Mouse (Mus musculus): Measurements from ENCODE around the gene Retnla. TPM values are rescaled to one million over a fixed set of nuclear protein-coding genes. Genes with fewer than 3 reads are reported as not detected.
A peak's percentile ranks its signal among the peaks of the same experiment; 100 is the strongest.

The Retnla gene
- total and polyA plus RNA-seq, 2 experiments: 0.18 TPM; not detected in 1

DNA sequence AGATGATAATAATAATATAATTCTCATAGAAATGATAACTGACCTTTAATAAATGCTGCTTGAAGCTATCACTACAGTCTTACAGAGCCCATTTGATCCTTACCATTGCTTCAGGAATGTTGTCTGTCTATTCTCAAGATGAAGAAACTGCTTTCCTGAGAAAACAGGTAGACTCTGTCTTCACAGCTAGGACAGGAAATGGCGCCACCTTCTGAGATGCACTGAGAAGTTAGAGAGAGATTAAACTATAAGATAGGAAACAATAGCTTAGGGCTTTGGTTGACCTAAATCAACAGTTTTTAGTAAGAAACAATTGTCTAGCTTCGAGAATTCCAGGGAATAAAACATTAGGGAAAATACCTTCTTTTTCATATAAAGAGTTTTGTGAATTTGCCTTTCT, 33.0 kb upstream of the Retnla start:
- no peaks in the 10 kb centered on the region for H3K79me2 ChIP-seq (ENCODE audit: control insufficient read depth, insufficient read depth, low read length)
- H3K4me1 ChIP-seq (ENCODE audit: control insufficient read depth, insufficient read depth, low read length): no peaks in the 10 kb centered on the region
- TF ChIP-seq CTCF (IDR thresholded peaks at IDR 0.05; ENCODE audit: low read depth, low read length) (no peak), POLR2A (IDR thresholded peaks at IDR 0.05; ENCODE audit: extremely low read depth, insufficient read depth, low read length) (no peak)
- WGBS: 55% methylated on average over 2 of the region's 2 CpGs
- H3K27ac ChIP-seq (replicated peaks; ENCODE audit: insufficient read depth, low read depth, low read length): no peak overlapping the region
- no peak for DNase-seq (ENCODE audit: extremely low read depth, low read depth, low spot score)
- no peak overlapping the region for H3K9ac ChIP-seq (ENCODE audit: low read depth, low read length)
- H3K27me3 ChIP-seq (ENCODE audit: control insufficient read depth, insufficient read depth, low read length): no peaks in the 10 kb centered on the region
- H3K36me3 ChIP-seq (ENCODE audit: control insufficient read depth, insufficient read depth, low read length): no peaks in the 10 kb centered on the region
- no peak overlapping the region for H3K4me3 ChIP-seq (ENCODE audit: insufficient read depth, low read depth, low read length)

DNA sequence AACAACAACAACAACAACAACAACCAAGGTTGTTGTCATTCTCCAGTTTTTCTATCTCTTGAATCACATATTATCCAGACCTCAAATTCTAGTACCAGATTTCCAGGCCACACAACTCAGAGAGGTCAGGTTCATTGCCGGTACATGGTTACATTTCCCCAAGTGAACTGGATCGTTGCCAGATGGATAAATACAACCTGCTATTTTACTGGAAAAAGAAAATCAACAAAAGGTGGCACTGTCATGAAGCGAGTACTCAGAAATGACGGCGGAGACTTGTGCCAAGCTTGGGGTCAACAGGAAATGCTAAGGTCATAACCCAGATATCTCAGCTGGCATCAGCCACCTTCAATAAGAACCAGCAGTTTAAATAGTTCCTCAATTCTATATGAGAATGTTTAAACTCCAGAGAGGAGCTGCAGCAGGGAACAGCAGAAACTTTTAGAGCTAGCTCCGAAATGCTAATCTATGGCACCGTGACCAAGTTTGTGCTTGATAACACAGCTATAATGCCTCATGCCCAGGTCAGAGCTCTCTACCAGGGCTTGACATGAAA, 30.4 kb upstream of the Retnla start:
- H3K27me3 ChIP-seq (ENCODE audit: control insufficient read depth, insufficient read depth, low read length): no peaks in the 10 kb centered on the region
- no peak for TF ChIP-seq CTCF (IDR thresholded peaks at IDR 0.05; ENCODE audit: low read depth, low read length)
- no peak for TF ChIP-seq POLR2A (IDR thresholded peaks at IDR 0.05; ENCODE audit: extremely low read depth, insufficient read depth, low read length)
- no peaks in the 10 kb centered on the region for H3K36me3 ChIP-seq (ENCODE audit: control insufficient read depth, insufficient read depth, low read length)
- no peak overlapping the region for H3K4me3 ChIP-seq (ENCODE audit: insufficient read depth, low read depth, low read length)
- WGBS: 16% methylated on average over 7 of the region's 7 CpGs
- DNase-seq (ENCODE audit: extremely low read depth, low read depth, low spot score): peak; percentile 67
- H3K27ac ChIP-seq (replicated peaks; ENCODE audit: insufficient read depth, low read depth, low read length): no peak overlapping the region
- H3K4me1 ChIP-seq (ENCODE audit: control insufficient read depth, insufficient read depth, low read length): no peaks in the 10 kb centered on the region
- no peak overlapping the region for H3K9ac ChIP-seq (ENCODE audit: low read depth, low read length)
- no peaks in the 10 kb centered on the region for H3K79me2 ChIP-seq (ENCODE audit: control insufficient read depth, insufficient read depth, low read length)

DNA sequence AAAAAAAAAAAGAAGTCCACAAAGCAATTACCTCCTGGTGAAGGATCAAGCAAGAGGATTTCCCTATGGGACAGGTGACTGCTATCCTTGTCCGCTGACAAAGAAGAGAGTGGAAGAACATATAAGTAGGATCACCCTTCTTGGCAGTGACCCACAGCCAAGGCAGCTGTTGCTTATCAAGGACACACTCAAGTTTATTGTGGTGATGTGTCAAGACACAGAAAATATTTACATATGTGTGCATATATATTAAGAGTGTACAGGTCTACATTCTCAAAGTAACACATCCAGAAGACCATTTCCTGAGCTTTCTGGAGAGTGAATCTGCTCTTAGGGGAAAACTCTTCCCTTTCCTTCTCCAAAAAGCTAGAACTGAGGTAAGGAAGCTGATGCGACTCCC, 25.7 kb upstream of the Retnla start, which contains the start of gene Retnlb:
Retnlb (plus strand) TSS at position 162 of the 400 bp plus-strand sequence.
- 85% methylated on average over 2 of the region's 2 CpGs for WGBS
- no peaks in the 10 kb centered on the region for H3K36me3 ChIP-seq (ENCODE audit: control insufficient read depth, insufficient read depth, low read length)
- H3K4me1 ChIP-seq (ENCODE audit: control insufficient read depth, insufficient read depth, low read length): no peaks in the 10 kb centered on the region
- H3K79me2 ChIP-seq (ENCODE audit: control insufficient read depth, insufficient read depth, low read length): no peaks in the 10 kb centered on the region
- no peak for TF ChIP-seq POLR2A (IDR thresholded peaks at IDR 0.05; ENCODE audit: extremely low read depth, insufficient read depth, low read length)
- TF ChIP-seq CTCF (IDR thresholded peaks at IDR 0.05; ENCODE audit: low read depth, low read length): no peak
- H3K4me3 ChIP-seq (ENCODE audit: insufficient read depth, low read depth, low read length): no peak within 1 kb of the TSS
- no peak within 1 kb of the TSS for H3K27ac ChIP-seq (replicated peaks; ENCODE audit: insufficient read depth, low read depth, low read length)
- no peaks in the 10 kb centered on the region for H3K27me3 ChIP-seq (ENCODE audit: control insufficient read depth, insufficient read depth, low read length)
- DNase-seq (ENCODE audit: extremely low read depth, low read depth, low spot score): no peak
- no peak within 1 kb of the TSS for H3K9ac ChIP-seq (ENCODE audit: low read depth, low read length)

DNA sequence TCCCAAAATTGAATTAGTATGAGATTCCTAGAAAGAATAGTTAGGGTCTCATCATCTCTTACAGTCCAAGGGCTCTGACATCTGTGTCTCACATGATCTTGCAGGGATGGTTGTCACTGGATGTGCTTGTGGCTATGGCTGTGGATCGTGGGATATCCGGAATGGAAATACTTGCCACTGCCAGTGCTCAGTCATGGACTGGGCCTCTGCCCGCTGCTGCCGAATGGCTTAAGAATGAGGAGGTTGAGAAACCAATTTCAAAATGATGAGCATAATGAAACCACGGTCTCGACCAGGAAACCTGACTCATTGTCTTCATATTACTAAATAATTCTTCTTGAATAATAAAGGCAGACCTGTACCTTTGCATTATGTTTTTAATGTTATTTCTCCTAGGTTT, 23.8 kb upstream of the Retnla start:
- H3K36me3 ChIP-seq (ENCODE audit: control insufficient read depth, insufficient read depth, low read length): no peaks in the 10 kb centered on the region
- H3K27ac ChIP-seq (replicated peaks; ENCODE audit: insufficient read depth, low read depth, low read length): no peak overlapping the region
- TF ChIP-seq POLR2A (IDR thresholded peaks at IDR 0.05; ENCODE audit: extremely low read depth, insufficient read depth, low read length): no peak
- no peak for TF ChIP-seq CTCF (IDR thresholded peaks at IDR 0.05; ENCODE audit: low read depth, low read length)
- no peak overlapping the region for H3K9ac ChIP-seq (ENCODE audit: low read depth, low read length)
- DNase-seq (ENCODE audit: extremely low read depth, low read depth, low spot score): no peak
- 90% methylated on average over 6 of the region's 6 CpGs for WGBS
- H3K4me1 ChIP-seq (ENCODE audit: control insufficient read depth, insufficient read depth, low read length): no peaks in the 10 kb centered on the region
- no peaks in the 10 kb centered on the region for H3K27me3 ChIP-seq (ENCODE audit: control insufficient read depth, insufficient read depth, low read length)
- H3K79me2 ChIP-seq (ENCODE audit: control insufficient read depth, insufficient read depth, low read length): no peaks in the 10 kb centered on the region
- no peak overlapping the region for H3K4me3 ChIP-seq (ENCODE audit: insufficient read depth, low read depth, low read length)

DNA sequence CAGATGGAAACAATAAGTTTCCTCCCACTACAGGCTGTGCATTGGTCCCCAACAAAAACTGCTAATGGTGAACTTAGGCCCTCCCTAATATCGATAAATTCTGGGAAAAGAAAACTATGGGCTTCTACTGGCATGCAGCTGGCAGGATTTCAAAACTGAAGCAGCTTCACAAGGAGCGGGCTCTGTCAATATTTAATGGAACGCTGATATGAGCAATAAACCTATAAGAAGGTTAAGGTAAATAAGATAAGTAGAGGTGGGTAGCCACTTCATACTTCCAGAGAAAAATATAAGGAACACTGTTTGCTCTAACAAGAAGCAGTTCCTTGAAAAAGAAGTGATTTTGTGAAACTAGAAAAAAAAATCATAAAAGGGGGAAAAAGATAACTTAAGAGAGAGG, 15.9 kb upstream of the Retnla start:
- H3K36me3 ChIP-seq (ENCODE audit: control insufficient read depth, insufficient read depth, low read length): no peaks in the 10 kb centered on the region
- no peak for DNase-seq (ENCODE audit: extremely low read depth, low read depth, low spot score)
- H3K27me3 ChIP-seq (ENCODE audit: control insufficient read depth, insufficient read depth, low read length): no peaks in the 10 kb centered on the region
- no peak overlapping the region for H3K9ac ChIP-seq (ENCODE audit: low read depth, low read length)
- H3K4me3 ChIP-seq (ENCODE audit: insufficient read depth, low read depth, low read length): no peak overlapping the region
- TF ChIP-seq CTCF (IDR thresholded peaks at IDR 0.05; ENCODE audit: low read depth, low read length): no peak
- TF ChIP-seq POLR2A (IDR thresholded peaks at IDR 0.05; ENCODE audit: extremely low read depth, insufficient read depth, low read length): no peak
- 60% methylated on average over 3 of the region's 3 CpGs for WGBS
- no peak overlapping the region for H3K27ac ChIP-seq (replicated peaks; ENCODE audit: insufficient read depth, low read depth, low read length)
- no peaks in the 10 kb centered on the region for H3K4me1 ChIP-seq (ENCODE audit: control insufficient read depth, insufficient read depth, low read length)
- H3K79me2 ChIP-seq (ENCODE audit: control insufficient read depth, insufficient read depth, low read length): no peaks in the 10 kb centered on the region

DNA sequence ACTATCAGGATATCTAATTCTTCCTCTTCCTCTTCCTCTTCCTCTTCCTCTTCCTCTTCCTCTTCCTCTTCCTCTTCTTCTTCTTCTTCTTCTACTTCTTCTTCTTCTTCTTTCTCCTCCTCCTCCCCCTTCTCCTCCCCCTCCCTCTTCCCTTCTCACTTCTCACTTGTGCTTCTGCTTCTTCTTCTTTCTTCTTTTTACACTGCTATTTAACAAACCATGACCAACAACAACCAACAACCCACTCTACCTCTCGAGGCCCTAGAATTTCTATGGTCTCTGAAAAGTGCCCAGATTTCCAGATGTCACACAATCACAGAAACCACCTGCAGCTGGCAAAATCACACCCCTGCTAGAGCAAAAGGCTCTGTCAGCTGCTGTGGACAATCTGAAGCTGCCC, 14.7 kb upstream of the Retnla start:
- Histone ChIP-seq H3K4me1 (ENCODE audit: control insufficient read depth, insufficient read depth, low read length) (no peaks in the 10 kb centered on the region), H3K27me3 (ENCODE audit: control insufficient read depth, insufficient read depth, low read length) (no peaks in the 10 kb centered on the region), H3K4me3 (ENCODE audit: insufficient read depth, low read depth, low read length) (no peak overlapping the region), H3K36me3 (ENCODE audit: control insufficient read depth, insufficient read depth, low read length) (no peaks in the 10 kb centered on the region), H3K9ac (ENCODE audit: low read depth, low read length) (no peak overlapping the region), H3K27ac (replicated peaks; ENCODE audit: insufficient read depth, low read depth, low read length) (no peak overlapping the region), H3K79me2 (ENCODE audit: control insufficient read depth, insufficient read depth, low read length) (no peaks in the 10 kb centered on the region)
- TF ChIP-seq POLR2A (IDR thresholded peaks at IDR 0.05; ENCODE audit: extremely low read depth, insufficient read depth, low read length): no peak
- no peak for TF ChIP-seq CTCF (IDR thresholded peaks at IDR 0.05; ENCODE audit: low read depth, low read length)
- WGBS: 69% methylated on average over 1 of the region's 1 CpGs
- DNase-seq (ENCODE audit: extremely low read depth, low read depth, low spot score): no peak

All from liver, adult 2 months (tissue).